Mouse (Mus musculus): ENCODE measurements around the gene Appbp2.

DNA sequence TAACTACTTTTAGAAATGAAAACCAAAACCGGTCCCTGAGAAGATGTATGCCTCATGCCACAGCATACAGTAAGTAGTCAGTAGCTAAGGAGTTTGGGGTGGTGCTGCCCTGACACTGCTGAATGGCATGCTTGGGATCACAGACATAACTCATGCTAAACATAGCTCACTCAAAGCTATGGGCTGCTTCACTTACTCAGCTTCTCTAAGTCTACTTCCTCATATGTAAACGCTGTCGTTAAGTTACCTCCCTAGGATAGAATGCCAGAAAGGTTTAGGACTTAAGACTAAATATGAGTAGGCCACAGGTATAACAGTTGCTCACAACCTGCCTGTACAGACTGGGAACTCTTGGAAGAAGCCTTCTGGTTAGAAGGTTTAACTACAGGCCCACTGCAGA is 20.3 kb downstream of the Appbp2 start:
- TF ChIP-seq TCF12 (IDR thresholded peaks at IDR 0.05; ENCODE audit: insufficient read depth, poor library complexity, severe bottlenecking) (no peak), MYOG (IDR thresholded peaks at IDR 0.05; ENCODE audit: control insufficient read depth in 1 of 3, insufficient read depth in 1 of 3, insufficient read length in 2 of 3, low read depth in 2 of 3) (no peak), POLR2A (IDR thresholded peaks at IDR 0.05; ENCODE audit: insufficient read length, low read depth) (no peak), MYOD1 (IDR thresholded peaks at IDR 0.05; ENCODE audit: control insufficient read depth in 1 of 3, insufficient read length in 2 of 3, low read depth in 2 of 3) (no peak)
